Mouse (Mus musculus) G1E (cell line): ENCODE measurements around the gene Gas1. TPM values are rescaled to one million over a fixed set of nuclear protein-coding genes. Genes with fewer than 3 reads are reported as not detected.

ENCODE experiments used
- ATAC-seq: 2 replicates; pipeline ENCODE4 v1.8.0; 2016; ENCODE audit warnings: mild to moderate bottlenecking; ENCODE audit not compliant: insufficient number of reproducible peaks, poor library complexity, low FRiP score, severe bottlenecking; ENCODE audit errors: extremely low read depth
- DNase-seq: peaks from one replicate; pipeline ENCODE4 v3.0.0; 2012; ENCODE audit warnings: low spot score
- H3K27me3 ChIP-seq: 2 replicates; pipeline ENCODE4 v1.6.1; 2012; ENCODE audit warnings: mild to moderate bottlenecking, low read length, inconsistent platforms; ENCODE audit not compliant: insufficient read depth
- H3K36me3 ChIP-seq: replicated peaks from 2 replicates; pipeline ENCODE3; 2012; ENCODE audit warnings: mild to moderate bottlenecking, inconsistent platforms
- H3K4me1 ChIP-seq: 2 replicates; pipeline ENCODE4 v1.6.1; 2012; ENCODE audit warnings: low read depth, low read length, inconsistent platforms, mixed read lengths; ENCODE audit not compliant: insufficient read depth
- H3K4me3 ChIP-seq: 2 replicates; pipeline ENCODE4 v1.5.1; 2012; ENCODE audit warnings: low read depth, mild to moderate bottlenecking, inconsistent platforms, low read length, moderate library complexity, mixed read lengths
- H3K9me3 ChIP-seq: replicated peaks from 2 replicates; pipeline ENCODE4 v1.6.1; 2012; ENCODE audit warnings: inconsistent platforms
- CTCF ChIP-seq: IDR thresholded peaks from 2 replicates; pipeline ENCODE4 v1.5.1; 2012; ENCODE audit warnings: low read depth, low read length, inconsistent platforms, mixed read lengths
- GATA1 ChIP-seq: IDR thresholded peaks from 2 replicates; pipeline ENCODE4 v1.6.1; 2012; ENCODE audit warnings: borderline replicate concordance, low read length, inconsistent platforms, mixed read lengths
- GATA2 ChIP-seq: IDR thresholded peaks from 2 replicates; pipeline ENCODE4 v1.6.1; 2012; ENCODE audit warnings: low read depth, low read length, inconsistent platforms, borderline replicate concordance
- POLR2AphosphoS5 ChIP-seq: IDR thresholded peaks from 2 replicates; pipeline ENCODE4 v1.6.1; 2012; ENCODE audit warnings: low read depth, low read length, inconsistent platforms; ENCODE audit not compliant: insufficient replicate concordance
- TAL1 ChIP-seq: conservative IDR thresholded peaks from 2 replicates; pipeline ENCODE4 v1.6.1; 2012; ENCODE audit warnings: low read depth, low read length, inconsistent platforms, mixed read lengths
- polyA plus RNA-seq: library from polyadenylated mRNA; stranded (reverse); fragments of >175 nt; gene quantifications from 2 replicates; pipeline ENCODE4 v1.2.3, GENCODE M21; 2012
- total RNA-seq, 2 experiments: library from RNA; stranded (forward) in 1 of 2; stranded (reverse) in 1 of 2; fragments of 200-1000 nt in 1 of 2; fragments of >200 nt in 1 of 2; fragmentation: Nextera tagmentation in 1 of 2; gene quantifications; 2 replicates each; pipeline ENCODE4 v1.2.3; 2014 to 2017

Gene Gas1
- total and polyA plus RNA-seq, 3 experiments, result not detected

GRCm38 (mm10) chr13:60146231-60146630, 30.9 kb downstream of the Gas1 start:
- H3K4me3 ChIP-seq, result no peak overlapping the region
- no peaks in the 10 kb centered on the region for H3K36me3 ChIP-seq
- ATAC-seq (no peak), DNase-seq (no peak)
- peaks cover 75% of the 10 kb centered on the region for H3K9me3 ChIP-seq
- TF ChIP-seq TAL1 (no peak), GATA2 (no peak), CTCF (no peak), POLR2AphosphoS5 (no peak), GATA1 (no peak)
- H3K27me3 ChIP-seq, result no peaks in the 10 kb centered on the region
- no peaks in the 10 kb centered on the region for H3K4me1 ChIP-seq

GRCm38 (mm10) chr13:60136962-60137361, 40.2 kb downstream of the Gas1 start:
- H3K27me3 ChIP-seq, result no peaks in the 10 kb centered on the region
- no peaks in the 10 kb centered on the region for H3K4me1 ChIP-seq
- H3K4me3 ChIP-seq, result no peak overlapping the region
- peaks cover 54% of the 10 kb centered on the region for H3K9me3 ChIP-seq
- TF ChIP-seq CTCF (no peak), GATA1 (no peak), GATA2 (no peak), POLR2AphosphoS5 (no peak), TAL1 (no peak)
- ATAC-seq, result no peak
- no peaks in the 10 kb centered on the region for H3K36me3 ChIP-seq
- DNase-seq, result no peak

DNA sequence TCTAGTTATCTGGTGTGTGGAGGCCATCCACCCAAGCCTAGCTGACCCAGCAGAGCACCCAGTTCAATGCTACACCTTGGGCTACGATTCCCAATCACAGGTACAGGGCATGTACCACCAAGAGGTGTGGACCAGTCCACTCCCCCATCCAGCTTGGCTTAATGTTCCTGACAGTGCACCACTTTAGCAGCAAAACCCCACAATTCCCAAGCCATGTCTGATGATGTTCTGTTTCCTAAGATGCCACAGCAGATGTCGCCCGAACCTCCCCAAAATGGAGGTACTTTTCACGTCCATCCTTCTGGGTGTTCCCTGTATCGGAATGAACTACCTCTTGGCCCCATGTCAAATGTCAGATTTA, 42.7 kb downstream of the Gas1 start:
- Histone ChIP-seq H3K4me1 (no peaks in the 10 kb centered on the region), H3K36me3 (no peaks in the 10 kb centered on the region), H3K27me3 (no peaks in the 10 kb centered on the region), H3K9me3 (peaks cover 58% of the 10 kb centered on the region), H3K4me3 (no peak overlapping the region)
- DNase-seq (no peak), ATAC-seq (no peak)
- TF ChIP-seq GATA2 (no peak), GATA1 (no peak), TAL1 (no peak), CTCF (no peak), POLR2AphosphoS5 (no peak)

GRCm38 (mm10) chr13:60133716-60134438, 43.3 kb downstream of the Gas1 start:
- Histone ChIP-seq H3K4me3 (no peak overlapping the region), H3K27me3 (no peaks in the 10 kb centered on the region), H3K36me3 (no peaks in the 10 kb centered on the region), H3K9me3 (peaks cover 56% of the 10 kb centered on the region), H3K4me1 (no peaks in the 10 kb centered on the region)
- TF ChIP-seq TAL1 (no peak), GATA1 (no peak), GATA2 (no peak), POLR2AphosphoS5 (no peak), CTCF (no peak)
- DNase-seq, result no peak
- no peak for ATAC-seq

DNA sequence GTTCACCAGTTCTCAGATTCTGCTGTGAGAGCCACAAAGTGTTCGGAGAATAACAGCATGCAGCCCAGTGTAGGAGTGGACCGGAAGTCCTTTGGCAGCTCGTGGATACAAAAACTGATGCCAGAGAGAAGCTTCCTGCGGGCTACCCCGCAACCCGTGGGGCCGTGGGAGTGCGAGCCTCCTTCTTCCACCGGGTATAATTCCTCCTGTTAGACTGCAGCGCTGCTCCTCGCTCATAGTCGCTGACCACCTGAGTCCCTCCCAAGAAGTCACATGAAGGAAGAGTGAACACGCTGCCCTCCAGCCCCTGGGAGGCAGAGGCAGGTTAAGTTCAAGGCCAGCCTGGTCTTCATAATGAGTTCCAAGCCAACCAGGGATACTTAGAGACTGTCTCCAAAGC, 45.4 kb downstream of the Gas1 start:
- Histone ChIP-seq H3K4me1 (no peaks in the 10 kb centered on the region), H3K27me3 (no peaks in the 10 kb centered on the region), H3K9me3 (peaks cover 58% of the 10 kb centered on the region), H3K4me3 (no peak overlapping the region), H3K36me3 (no peaks in the 10 kb centered on the region)
- DNase-seq (no peak), ATAC-seq (no peak)
- TF ChIP-seq TAL1, result no peak
- no peak for TF ChIP-seq POLR2AphosphoS5
- TF ChIP-seq CTCF, result no peak
- no peak for TF ChIP-seq GATA1
- no peak for TF ChIP-seq GATA2

DNA sequence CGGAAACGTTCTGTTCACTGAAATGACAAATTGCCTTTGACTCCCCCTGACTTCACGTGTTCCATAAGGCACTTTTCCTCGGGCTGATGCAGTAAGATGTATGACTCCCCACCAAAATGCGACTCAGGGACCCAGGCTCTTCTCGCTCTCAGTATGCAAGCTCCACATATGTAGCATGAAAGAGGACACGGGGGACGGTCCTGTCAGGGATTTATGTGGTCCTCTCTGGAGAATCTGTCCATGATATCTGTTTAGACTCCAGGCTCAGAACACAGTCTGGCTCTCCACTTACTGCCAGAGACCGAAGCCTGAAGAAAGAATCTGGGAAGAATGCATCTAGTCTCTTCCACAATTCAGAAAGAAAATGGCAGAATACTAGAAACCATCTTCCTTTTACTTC, 47.6 kb downstream of the Gas1 start:
- no peak for DNase-seq
- Histone ChIP-seq H3K27me3 (no peaks in the 10 kb centered on the region), H3K4me3 (no peak overlapping the region), H3K4me1 (no peaks in the 10 kb centered on the region), H3K36me3 (no peaks in the 10 kb centered on the region), H3K9me3 (peaks cover 56% of the 10 kb centered on the region)
- ATAC-seq, result no peak
- TF ChIP-seq CTCF (no peak), POLR2AphosphoS5 (no peak), GATA2 (no peak), TAL1 (no peak), GATA1 (no peak)
